Mouse (Mus musculus): Measurements from ENCODE around the gene Bub1. TPM values are rescaled to one million over a fixed set of nuclear protein-coding genes. Genes with fewer than 3 reads are reported as not detected.
A peak's percentile ranks its signal among the peaks of the same experiment; 100 is the strongest.

The Bub1 gene
- 1 to 10 TPM; 1.5 to 2.5 TPM for total RNA-seq (2021)
- long read RNA-seq = 0 reads

DNA sequence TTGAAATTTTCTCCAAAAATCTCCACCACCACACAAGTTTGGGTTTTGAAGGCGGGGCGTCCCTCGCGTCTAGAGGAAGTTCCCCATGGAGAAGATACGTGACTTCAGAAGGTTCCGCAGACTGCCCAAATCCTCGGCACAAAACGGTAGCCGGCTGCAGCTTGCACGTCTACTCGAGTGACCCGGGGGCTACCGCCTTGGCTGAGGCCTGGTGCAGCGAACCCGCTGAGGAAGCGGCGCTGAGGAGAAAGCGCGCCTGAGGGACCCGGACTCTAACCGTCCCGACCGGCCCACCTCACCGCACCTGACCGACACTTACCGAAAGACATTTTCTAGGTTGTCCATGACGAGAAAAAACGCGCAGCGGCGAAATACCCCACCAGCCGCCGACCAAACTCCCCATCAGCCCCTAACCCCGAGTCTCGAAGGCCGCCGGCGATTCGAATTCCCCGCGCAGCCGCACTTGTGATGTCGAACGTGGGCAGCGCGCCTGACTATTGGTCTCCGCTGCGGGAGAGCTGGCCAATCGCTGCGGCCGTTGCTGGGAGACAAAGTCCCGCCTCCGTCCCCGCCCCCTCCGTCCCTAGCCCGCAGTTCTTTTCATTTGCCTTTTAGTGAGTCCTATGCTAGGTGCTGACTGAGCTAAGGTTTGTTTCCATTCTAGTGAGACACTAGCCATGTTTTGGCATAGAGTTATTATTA lies at the start of gene Bub1:
TSS of gene Bub1 (minus strand) at position 465 of the 702 bp plus-strand sequence.
- peak; percentile 95 to 96 for DNase-seq (ENCODE audit: low spot score in 2 of 2)

GRCm38 (mm10) chr2:127881063-127881462 lies 49.4 kb upstream of the Bub1 start:
- no peak for DNase-seq (ENCODE audit: low spot score in 2 of 2)

DNA sequence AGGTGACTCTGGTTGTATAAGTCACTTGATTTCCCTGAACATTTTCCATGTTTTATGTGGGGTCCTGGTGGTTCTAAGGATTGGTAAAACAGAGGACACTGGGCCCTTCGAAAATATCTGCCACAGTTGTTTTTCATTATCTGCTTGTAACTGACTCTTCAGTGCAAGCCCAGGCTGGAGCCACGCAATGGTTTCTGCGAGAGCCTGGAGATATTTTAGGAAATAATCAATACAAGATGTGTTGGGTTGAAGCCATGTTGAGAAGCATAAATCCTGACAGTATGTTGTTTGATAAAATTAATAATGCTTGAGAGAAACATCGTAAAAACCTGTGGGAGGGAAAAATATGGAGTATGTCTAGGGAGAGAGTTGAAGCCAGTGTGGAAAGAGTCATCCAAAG lies 32.7 kb upstream of the Bub1 start:
- DNase-seq (ENCODE audit: low spot score in 2 of 2) = no peak

DNA sequence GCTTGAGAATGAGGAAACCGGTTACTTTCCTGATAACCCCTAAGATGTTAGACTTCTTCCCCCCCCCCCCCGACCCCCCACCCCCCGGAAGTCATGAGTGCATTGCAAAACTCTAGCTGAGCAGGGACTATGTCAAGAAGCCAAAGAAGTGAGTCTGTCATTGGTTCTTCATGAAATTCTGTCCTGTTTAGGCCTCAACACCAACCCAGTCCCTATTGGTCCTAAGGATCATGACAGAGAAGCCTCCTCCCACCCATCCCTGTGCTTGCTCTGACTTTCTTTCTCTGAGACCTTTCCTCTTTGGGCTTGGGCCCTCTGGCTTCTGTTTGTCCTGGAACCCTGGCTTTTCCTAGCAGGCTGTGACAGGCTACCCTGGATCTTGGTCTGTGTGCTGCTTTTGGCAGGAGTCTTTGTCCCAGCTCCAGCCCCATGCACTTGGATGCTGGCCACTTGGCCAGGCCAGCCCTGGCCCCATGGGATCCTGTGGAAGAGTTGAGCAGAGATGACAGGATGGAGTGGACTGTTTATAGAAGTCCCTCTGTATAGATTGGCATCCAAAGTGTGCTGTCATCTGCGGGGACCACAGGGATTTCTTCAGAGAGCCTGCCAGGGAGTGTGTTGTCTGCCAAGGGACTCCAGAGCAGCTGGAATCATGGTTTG lies 22.8 kb upstream of the Bub1 start:
- peak; percentile 69 to 72 for DNase-seq (ENCODE audit: low spot score in 2 of 2)

DNA sequence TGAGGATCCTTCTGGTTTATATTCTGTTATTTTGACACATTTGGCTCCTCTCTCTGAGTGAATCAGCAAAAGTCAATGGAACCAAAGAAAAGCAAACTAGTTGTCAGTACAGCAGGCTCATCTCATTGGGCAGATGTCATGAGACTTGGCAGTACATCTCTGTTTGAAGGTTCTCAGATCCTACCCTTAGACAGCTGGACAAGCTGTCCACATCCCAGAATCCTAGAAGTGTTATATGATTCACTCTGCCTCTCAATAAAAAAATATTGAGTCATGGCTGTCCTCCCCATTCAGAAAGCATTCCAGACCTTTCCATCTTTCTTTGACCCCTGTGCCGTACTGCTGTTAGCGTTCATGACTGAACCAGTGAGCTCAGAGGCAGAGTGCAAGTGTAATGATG lies 18.7 kb upstream of the Bub1 start:
- no peak for DNase-seq (ENCODE audit: low spot score in 2 of 2)

DNA sequence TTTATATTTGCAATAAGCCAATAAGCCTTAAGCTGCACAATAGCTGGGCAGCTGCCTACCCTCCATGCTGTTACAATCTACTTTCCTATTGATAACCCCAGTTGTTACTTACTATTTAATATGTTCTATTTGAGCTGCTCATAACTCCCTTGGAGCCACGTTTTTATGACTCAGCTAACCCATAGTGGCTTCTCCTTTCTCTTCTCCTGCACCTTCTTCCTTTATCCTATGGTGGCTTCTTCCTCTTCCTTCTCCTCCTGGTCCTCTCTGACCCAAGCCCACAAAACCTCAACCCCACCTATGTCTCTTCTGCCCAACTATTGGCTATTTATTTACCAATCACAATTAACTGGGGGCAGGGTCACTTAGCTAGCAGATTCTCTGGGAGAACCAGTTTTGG lies 14.9 kb upstream of the Bub1 start:
- no peak for DNase-seq (ENCODE audit: low spot score in 2 of 2)

DNA sequence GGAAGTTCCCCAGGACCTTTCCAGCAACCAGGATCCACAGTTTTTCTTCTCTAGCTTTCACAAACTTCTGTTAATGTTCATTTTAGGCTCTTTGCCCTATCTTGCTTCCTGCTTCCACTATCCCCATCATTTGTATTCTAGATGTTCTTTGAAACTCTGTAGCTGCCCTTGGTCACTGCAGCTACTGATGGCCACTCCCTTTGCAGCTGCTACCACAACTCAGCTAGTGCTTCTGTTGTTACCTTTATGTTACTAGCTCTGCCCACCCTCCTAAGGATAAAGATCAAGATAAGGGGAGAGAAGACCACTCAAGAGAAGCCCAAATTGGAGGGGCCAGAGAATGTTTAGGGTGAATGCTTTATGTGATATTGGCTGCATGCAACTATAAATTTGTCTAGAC lies 14.3 kb upstream of the Bub1 start:
- no peak for DNase-seq (ENCODE audit: low spot score in 2 of 2)

DNA sequence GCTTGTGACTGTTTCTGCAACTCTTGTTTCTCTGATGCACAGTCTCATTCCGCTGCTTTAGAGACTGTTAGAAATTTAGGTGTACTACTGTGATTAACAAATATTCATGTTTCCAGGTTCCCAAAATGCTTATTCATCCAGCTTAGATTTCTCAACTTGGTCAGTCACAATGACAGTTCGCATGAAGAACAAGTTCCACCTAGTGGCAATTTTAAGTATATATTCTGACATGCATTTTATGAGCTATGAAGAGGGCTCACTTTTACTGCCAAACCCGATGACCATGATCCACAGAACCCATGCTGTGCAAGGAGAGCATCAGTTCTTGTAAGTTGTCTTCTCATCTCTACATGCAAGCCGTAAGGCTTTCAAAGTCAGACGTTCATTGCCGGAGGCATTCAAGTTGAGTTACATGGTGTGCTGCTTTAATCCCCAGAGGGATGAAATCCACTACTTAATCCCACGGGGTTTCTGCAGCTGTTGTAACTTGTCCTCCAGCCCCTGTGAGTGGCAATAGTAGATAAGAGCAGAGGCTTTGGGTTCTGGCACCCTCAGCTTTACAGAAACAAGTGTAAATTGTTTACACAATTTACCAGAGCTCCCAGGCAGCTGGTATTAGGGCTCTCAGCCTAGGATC lies 13.8 kb upstream of the Bub1 start:
- no peak for DNase-seq (ENCODE audit: low spot score in 2 of 2)

- no peak for DNase-seq (ENCODE audit: low spot score in 2 of 2)
These were observed 10.8 kb upstream of the Bub1 start for GRCm38 (mm10) chr2:127842421-127842820.

DNA sequence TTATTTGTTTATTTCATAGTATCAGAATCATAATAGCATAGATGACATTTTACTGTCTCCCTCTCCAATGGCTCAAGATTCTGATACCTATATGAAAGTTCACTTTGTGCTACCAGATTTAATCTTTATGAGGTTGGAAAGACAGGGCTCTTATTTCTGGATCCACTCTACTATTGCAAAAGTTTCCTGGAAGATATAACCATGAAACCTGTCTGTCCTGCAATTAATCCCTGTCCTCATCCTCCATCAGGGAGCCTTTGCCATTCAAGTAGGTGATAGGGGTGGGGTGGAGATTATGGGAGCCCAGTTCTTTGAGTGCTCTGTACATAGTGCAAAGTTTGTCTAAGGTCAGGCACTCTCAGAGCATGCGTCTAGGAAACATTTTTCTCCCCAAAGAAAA lies 9.7 kb upstream of the Bub1 start:
- no peak for DNase-seq (ENCODE audit: low spot score in 2 of 2)

GRCm38 (mm10) chr2:127839425-127839824 lies 7.8 kb upstream of the Bub1 start:
- DNase-seq (ENCODE audit: low spot score in 2 of 2) = no peak

DNA sequence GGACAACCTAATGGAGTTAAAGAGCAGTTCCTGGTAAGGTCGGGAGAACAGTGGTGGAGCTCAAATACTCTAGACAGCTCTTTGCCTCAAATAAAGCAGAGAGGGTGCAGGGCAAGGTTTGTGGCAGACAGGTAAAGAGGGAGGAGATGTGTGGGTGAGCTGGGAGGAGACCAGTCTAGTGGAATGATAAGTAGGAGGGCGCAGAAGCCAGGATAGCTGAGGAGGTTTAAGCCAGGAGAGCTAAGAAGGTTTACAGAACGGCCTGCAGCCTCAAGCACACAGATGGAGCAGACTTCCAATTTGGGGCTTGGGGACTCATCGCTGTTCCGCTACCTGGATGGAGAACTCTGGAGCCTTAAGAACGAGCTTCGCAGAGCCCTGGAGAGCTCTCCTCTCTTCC lies 6.9 kb upstream of the Bub1 start, which contains the start of gene Acoxl:
TSS of gene Acoxl (plus strand) at position 301 of the 400 bp plus-strand sequence.
- DNase-seq (ENCODE audit: low spot score in 2 of 2) = no peak

DNA sequence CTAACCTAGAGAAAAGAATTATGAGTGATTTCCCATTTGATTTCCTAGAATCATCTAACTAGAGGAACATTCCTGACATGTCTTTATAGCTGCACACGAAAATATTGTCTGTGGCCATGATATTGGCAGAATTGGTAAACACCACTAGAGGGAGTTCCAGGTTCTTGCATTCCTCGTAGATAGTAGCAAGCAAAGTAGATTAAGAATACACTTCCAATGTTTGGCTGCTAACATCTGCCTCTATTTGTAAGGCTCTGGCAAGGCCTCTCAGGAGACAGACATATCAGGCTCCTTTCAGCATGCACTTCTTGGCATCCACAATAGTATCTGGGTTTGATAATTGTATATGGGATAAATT lies 1.1 kb upstream of the Bub1 start:
- DNase-seq (ENCODE audit: low spot score in 2 of 2) = no peak

GRCm38 (mm10) chr2:127832103-127832832 lies 603 bp upstream of the Bub1 start:
- no peak for DNase-seq (ENCODE audit: low spot score in 2 of 2)

DNA sequence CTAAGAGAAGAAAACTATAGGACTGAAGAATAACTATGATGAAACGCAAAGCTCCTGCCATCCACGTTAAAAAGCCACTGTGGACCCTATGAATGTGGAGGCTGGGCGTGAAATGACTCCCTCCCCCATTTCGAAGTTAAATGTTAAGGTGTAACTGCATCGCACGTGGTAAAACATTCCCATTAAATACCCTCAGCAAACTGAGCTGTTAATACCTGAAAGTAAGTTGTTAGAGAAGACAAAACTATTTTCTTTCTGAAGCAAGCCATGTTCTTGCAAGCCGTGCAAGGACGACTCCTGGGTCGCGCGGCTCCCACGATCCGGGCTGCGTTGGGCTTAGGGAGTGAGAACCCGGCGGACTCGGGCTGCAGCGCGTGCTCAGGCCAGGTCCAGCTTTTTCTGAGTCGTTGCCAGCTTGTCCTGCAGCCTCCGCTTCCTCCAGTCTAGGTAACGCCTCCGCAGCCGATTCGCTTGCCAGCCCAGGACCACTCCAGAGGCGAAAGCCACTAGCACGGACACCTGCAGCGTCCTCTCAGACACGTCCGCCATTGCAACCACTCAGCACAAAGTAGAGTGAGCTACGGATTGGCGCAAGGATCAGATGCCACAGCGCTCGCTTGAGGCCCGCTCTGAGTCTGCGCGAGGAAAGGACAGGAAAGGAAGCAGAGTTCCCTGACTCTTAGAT lies 39.6 kb downstream of the Bub1 start, which contains the start of gene Mtln:
TSS of gene Mtln (minus strand) at position 570 of the 685 bp plus-strand sequence.
- DNase-seq (ENCODE audit: low spot score in 2 of 2) = peak; percentile 82 to 87

DNA sequence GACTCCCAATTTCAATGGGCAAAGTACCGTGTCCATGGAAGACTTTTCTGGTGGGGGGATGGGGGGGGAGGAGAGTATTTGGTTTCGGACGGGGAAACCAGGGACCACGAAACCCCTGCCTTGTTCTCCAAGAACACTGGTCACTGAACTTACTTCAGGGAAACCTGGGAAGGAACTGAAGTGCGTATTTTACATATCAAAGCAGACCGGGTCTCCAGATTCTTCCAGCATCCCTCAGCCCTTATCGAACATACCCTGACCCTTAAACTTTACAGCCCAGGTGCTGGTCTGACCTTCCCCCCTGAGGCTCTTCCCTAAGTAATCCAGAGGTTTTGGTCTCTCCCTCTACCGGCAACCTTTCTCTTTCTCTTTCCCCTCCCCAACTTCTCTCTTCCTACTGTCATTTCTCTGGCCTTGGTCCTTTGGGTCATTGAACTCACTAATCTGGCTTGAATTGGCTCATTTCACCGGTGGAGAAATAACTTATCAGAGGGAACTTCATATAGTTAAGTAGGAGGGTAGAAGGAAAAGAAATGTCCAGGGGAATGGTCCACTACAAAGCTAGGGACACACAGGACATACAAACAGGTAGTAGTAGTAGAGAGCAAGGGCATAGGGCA lies 41.9 kb downstream of the Bub1 start:
- no peak for DNase-seq (ENCODE audit: low spot score in 2 of 2)

GRCm38 (mm10) chr2:127789138-127789537 lies 42.5 kb downstream of the Bub1 start:
- peak in 1 of 2 experiments; percentile 19 for DNase-seq (ENCODE audit: low spot score in 2 of 2)

DNA sequence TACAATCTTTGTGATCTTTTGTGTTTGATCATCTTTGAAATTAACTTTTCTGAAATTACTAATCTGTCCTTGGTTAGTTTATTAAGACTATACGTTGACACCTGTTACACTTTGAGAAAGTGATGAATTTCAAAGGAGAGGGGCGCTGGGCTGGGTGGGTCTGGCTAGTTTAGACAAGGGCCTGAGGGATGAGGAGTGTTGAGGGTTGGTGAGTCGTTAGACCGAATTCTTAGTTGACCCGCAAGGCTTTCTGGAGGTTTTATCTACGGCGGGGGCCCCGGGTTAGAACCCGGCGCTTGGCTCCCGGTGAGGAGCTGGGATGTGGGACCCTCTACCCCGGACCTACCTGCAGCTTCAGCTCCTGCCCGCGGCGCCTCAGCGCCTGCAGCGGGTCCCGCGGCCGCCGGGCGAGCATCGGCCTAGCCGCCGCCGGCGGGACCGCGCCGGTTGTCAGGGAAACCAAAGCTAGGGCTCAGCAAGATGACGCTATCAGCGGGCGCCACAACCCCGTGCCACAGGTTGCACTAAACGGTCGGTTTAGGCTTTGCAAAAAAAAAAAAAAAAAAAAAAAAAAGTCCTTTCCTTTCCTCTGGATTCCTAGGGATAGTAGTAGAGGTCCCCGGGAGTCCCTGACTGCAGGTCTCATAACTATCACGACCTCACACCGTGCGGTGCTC lies 43.1 kb downstream of the Bub1 start, which contains the start of gene Nphp1:
TSS of gene Nphp1 (minus strand) at position 458 of the 677 bp plus-strand sequence.
- peak; percentile 84 to 86 for DNase-seq (ENCODE audit: low spot score in 2 of 2)

DNA sequence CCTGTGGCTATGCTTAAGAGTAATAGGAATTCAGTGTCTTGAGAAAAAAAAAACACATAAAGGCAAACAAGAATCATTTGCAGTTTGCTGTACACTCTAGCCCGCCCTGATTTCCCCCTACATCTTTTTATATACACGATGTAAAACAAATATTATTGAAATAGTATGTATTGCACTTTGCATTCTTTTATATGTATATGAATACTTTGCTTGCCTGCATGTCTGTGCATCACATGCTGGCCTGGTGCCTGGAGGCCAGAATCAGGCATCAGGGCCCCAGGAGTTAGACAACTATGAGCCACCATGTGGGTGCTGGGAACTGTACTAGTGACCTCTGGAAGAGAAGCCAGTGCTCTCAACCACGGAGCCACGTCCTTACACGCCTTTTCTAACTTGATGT lies 44.4 kb downstream of the Bub1 start:
- DNase-seq (ENCODE audit: low spot score in 2 of 2) = no peak

DNA sequence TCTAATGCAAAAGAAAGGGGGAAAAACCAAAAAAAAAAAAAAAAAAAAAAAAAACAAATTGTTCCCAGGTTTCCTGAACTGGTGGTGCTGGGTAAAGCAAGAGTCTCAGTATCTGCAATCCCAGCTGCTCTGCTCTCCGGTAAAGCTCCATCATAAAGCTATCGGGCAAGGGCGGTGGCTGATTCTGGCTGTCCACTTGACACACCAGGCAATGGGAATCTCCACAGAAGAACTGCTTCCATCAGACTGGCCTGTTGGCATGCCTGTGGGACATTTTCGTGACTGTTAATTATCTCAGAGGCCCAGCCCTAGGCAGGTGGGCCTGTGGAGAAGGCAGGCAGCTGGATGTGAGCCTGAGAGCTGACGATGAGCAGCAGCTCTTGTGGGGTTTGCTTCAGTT lies 53.2 kb downstream of the Bub1 start:
- DNase-seq (ENCODE audit: low spot score in 2 of 2) = no peak
